Mouse (Mus musculus): Measurements from ENCODE around the gene Rbm12b1.
"Not testable (repeated sequence)": the region's sequence is repeated elsewhere in the genome, so short reads cannot be mapped to it uniquely, and the experiment has no call there.

The Rbm12b1 gene

DNA sequence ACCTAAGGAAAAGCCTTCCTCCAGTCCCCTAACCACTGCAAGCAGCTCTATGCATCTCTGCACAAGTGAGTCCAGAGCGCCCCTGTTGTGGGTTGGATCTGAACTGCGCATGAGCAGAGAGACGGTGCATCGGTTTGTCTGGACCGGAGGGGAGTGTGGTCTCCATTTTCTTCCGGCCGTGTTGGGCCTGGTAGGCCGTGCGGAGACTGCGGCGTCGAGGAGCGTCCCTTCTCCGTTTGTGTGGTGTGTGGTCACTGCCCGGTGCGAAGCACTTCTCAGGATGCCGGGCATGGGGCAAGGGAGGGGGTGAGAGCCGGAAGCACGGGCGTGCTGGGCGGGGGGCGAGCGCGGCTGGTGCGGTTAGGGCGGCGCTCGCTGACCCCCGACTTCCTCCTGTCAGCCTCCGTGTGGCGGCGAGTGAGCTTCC is at the start of gene Rbm12b1:
TSS of gene Rbm12b1 (plus strand) at position 124 of the 427 bp plus-strand sequence.
- peak; percentile 66 for DNase-seq (ENCODE audit: extremely low spot score, low spot score)

DNA sequence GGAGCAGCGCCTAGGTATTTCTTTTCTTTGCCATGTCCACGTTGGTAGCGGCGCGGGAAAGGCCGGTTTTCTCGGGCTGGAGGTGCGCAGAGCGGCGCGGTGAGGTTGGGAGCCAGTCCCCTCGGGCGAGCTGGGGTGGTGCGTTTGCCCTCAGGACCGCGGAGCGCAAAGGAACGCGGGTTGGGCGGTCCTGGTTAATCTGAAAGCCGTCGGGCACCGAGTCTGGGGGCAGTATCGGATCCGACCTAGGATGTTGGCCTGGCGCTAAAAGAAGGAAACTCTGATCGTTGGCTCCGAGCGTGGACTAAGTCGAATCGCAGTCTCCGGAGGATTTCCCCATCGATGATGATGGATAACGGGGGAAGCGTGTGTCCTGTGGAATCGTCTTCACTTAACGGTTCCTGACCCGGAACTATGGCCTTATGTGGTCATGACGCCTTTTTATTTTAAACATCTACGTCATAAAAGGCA is 563 bp downstream of the Rbm12b1 start:
- DNase-seq (ENCODE audit: extremely low spot score, low spot score): not testable (repeated sequence)

DNA sequence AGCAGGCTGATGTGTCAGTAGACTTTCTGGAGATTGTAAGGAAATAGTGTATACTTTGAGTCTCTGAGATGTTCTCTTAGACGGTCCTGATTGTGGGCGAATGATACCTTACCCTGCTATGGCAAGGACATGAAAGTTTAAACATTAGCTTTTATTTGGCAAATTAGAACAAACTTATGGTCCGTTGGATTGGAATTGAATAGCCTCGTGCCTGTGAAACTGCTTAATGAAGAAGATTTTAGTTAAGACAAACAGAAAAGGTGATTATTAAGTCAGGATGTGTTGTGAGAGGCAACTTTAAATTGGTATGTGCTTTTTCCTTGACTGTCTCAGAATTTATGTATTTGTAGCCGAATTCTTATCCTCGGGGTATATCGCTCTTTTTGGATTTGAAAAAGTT is 1.5 kb downstream of the Rbm12b1 start:
- DNase-seq (ENCODE audit: extremely low spot score, low spot score): not testable (repeated sequence)

DNA sequence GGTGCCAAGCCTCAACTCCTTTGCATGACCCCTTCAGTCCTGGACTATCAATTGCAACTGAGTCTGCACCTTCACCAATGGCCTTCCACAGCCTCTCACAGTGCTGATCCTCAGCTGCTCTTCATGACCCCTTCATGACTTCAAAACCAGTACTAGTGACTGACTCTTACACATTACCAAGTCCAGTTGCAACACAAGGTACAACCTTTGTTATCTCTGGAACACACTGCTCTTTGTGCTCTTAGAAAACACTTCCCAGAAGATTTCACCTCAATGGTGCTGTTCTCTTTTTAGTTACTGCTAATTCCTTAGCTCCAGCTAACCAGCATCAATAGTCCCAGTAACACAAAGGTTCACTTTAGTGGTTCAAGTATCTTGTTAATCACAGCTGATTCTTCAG is 7.6 kb downstream of the Rbm12b1 start:
- DNase-seq (ENCODE audit: extremely low spot score, low spot score): no peak

- DNase-seq (ENCODE audit: extremely low spot score, low spot score): no peak
These were observed 30.9 kb downstream of the Rbm12b1 start for GRCm38 (mm10) chr4:12170986-12171317.

GRCm38 (mm10) chr4:12171318-12172091 is 31.4 kb downstream of the Rbm12b1 start, which contains the start of gene Fam92a:
Gene Fam92a (minus strand): TSS chr4:12172015.
- peak; percentile 86 for DNase-seq (ENCODE audit: extremely low spot score, low spot score)

- DNase-seq (ENCODE audit: extremely low spot score, low spot score): no peak
These were observed 38.9 kb downstream of the Rbm12b1 start for GRCm38 (mm10) chr4:12178992-12179391.
